Mouse (Mus musculus) heart, embryonic 16.5 days (tissue): ENCODE measurements at regions not wholly inside any gene's neighbourhood (a gene's known extent, or its start where the extent isn't known, plus 50 kb on each side); places are given as distances from the start of the nearest gene placed in this dataset.

Experiments
- ATAC-seq: fragments of 200-750 bp; cut with Nextera tagmentation; replicated peaks from 2 replicates; pipeline ENCODE4 v1.8.0; 2017; ENCODE audit warnings: moderate number of reproducible peaks; ENCODE audit not compliant: insufficient read depth, low FRiP score; ENCODE audit errors: extremely low read depth
- H3K27ac ChIP-seq: fragments of 300-500 bp; sonication (generic); 2 replicates; pipeline ENCODE4 v1.5.1; 2014; ENCODE audit warnings: mild to moderate bottlenecking, low read length, control low read depth, moderate library complexity
- H3K27me3 ChIP-seq: fragments of 300-500 bp; sonication (generic); 2 replicates; pipeline ENCODE4 v1.6.1; 2014; ENCODE audit warnings: low read length, mixed read lengths; ENCODE audit not compliant: control insufficient read depth, insufficient read depth
- H3K36me3 ChIP-seq: fragments of 300-500 bp; sonication (generic); 2 replicates; pipeline ENCODE4 v1.6.1; 2014; ENCODE audit not compliant: control insufficient read depth, insufficient read depth
- H3K4me1 ChIP-seq: fragments of 300-500 bp; sonication (generic); 2 replicates; pipeline ENCODE4 v1.6.1; 2014; ENCODE audit warnings: low read length, mixed read lengths; ENCODE audit not compliant: control insufficient read depth, insufficient read depth
- H3K4me2 ChIP-seq: fragments of 300-500 bp; sonication (generic); 2 replicates; pipeline ENCODE4 v1.6.1; 2014; ENCODE audit warnings: low read depth, mild to moderate bottlenecking, control low read depth, low read length
- H3K4me3 ChIP-seq: fragments of 300-500 bp; sonication (generic); 2 replicates; pipeline ENCODE4 v1.5.1; 2014; ENCODE audit warnings: mild to moderate bottlenecking, control low read depth, low read length
- H3K9ac ChIP-seq: fragments of 300-500 bp; sonication (generic); 2 replicates; pipeline ENCODE4 v1.6.1; 2014; ENCODE audit warnings: low read length, control low read depth
- H3K9me3 ChIP-seq: fragments of 300-500 bp; sonication (generic); replicated peaks from 2 replicates; pipeline ENCODE4 v1.6.1; 2016; ENCODE audit warnings: low read length; ENCODE audit not compliant: control insufficient read depth
- WGBS: fragments of 180-500 bp; shearing (Covaris S2); extraction: QIAGEN DNeasy Blood & Tissue Kit; methylation state at CpG from one replicate; pipeline ENCODE4 v1.1.7; 2014; 5-methylcytosine and 5-hydroxymethylcytosine counted together

DNA sequence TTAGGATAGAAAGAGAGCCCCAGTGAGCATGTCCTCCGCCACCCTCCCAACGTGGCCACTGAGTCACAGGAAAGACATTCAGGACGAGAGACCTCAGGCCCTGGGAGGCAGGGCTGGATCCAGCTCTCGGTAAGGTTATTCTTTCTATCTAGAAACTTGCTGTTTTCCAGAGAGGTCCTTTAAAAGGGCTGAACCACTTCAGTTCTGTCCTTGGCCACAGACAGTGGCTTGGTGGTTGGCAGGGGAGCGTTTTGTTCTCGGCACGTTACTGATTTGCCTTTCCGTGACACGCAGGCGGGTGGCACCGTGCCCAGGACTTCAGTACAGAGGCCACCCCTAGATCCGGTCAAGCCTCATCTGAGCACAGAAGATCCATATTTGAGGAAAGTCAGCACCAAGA lies 130.4 kb upstream of the Slc38a2 start:
- 57% methylated on average over 12 of the region's 12 CpGs for WGBS
- Histone ChIP-seq H3K4me2 (no peak overlapping the region), H3K4me1 (no peaks in the 10 kb centered on the region; the same call in 1 of the 2 replicates), H3K4me3 (no peak overlapping the region), H3K27ac (peak overlapping the region; percentile 64), H3K9me3 (no peaks in the 10 kb centered on the region), H3K27me3 (no peaks in the 10 kb centered on the region), H3K9ac (no peak overlapping the region), H3K36me3 (no peaks in the 10 kb centered on the region)
- 0 out of 2 replicates have a peak, but pooled peaks have one; percentile 37 for ATAC-seq

DNA sequence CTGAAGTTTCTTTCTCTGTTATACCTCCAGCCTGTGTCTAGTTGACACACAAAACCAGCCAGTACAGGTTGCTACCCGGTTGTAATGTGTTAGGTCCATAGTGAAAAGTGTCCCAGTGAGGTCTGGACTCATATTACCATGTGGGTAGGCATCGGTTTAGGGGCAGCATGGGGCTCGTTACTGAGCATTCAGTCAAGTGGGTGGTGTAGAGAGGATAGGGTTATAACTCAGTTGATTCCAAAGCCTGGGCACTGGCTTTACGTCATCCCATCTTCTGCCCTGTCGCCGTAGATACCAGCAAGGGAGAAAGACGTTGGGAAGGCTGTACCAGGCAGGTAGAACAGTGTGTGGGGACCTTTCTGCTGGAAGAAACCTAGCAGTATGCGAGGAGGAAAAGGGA lies 129.2 kb upstream of the Slc38a2 start:
- Histone ChIP-seq H3K9ac (no peak overlapping the region), H3K4me3 (no peak overlapping the region), H3K4me1 (no peaks in the 10 kb centered on the region; the same call in 1 of the 2 replicates), H3K36me3 (no peaks in the 10 kb centered on the region), H3K9me3 (no peaks in the 10 kb centered on the region), H3K4me2 (no peak overlapping the region), H3K27ac (no peak overlapping the region), H3K27me3 (no peaks in the 10 kb centered on the region)
- no peak for ATAC-seq
- 91% methylated on average over 8 of the region's 8 CpGs for WGBS

GRCm38 (mm10) chr15:96827931-96828330 lies 128.4 kb upstream of the Slc38a2 start:
- 78% methylated on average over 8 of the region's 8 CpGs for WGBS
- ATAC-seq = no peak
- H3K9me3 ChIP-seq = no peaks in the 10 kb centered on the region
- H3K36me3 ChIP-seq = no peaks in the 10 kb centered on the region
- no peak overlapping the region for H3K4me2 ChIP-seq
- H3K4me1 ChIP-seq = no peaks in the 10 kb centered on the region; the same call in 1 of the 2 replicates
- H3K27ac ChIP-seq = no peak overlapping the region
- no peak overlapping the region for H3K9ac ChIP-seq
- H3K4me3 ChIP-seq = no peak overlapping the region
- H3K27me3 ChIP-seq = no peaks in the 10 kb centered on the region

DNA sequence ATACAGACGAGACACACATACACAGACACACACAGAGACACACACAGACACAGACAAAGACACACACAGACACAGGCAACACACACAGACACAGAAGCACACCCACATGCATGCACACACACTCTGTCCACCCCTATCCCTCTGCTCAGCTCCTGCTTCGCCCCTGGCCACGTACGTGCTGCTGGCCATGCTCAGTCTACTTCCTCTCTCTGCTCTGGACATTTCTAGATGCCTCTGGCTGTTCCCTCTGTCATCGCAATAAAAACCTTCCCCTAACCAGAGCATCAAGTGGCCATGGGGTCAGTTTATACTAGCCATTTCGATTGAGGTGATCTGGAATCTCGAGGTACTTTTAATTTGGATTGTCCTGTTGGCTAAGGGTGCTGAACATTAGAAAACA lies 118.9 kb upstream of the Slc38a2 start:
- Histone ChIP-seq H3K4me2 (no peak overlapping the region), H3K9me3 (no peaks in the 10 kb centered on the region), H3K27me3 (no peaks in the 10 kb centered on the region), H3K4me1 (peaks cover 2% of the 10 kb centered on the region), H3K9ac (no peak overlapping the region), H3K27ac (no peak overlapping the region), H3K4me3 (no peak overlapping the region), H3K36me3 (no peaks in the 10 kb centered on the region)
- WGBS = 75% methylated on average over 7 of the region's 7 CpGs
- no peak for ATAC-seq

GRCm38 (mm10) chr15:96817626-96818025 lies 118.1 kb upstream of the Slc38a2 start:
- WGBS = 82% methylated on average over 5 of the region's 5 CpGs
- H3K9me3 ChIP-seq = no peaks in the 10 kb centered on the region; the same call in 1 of the 2 replicates
- no peaks in the 10 kb centered on the region for H3K27me3 ChIP-seq
- no peaks in the 10 kb centered on the region for H3K36me3 ChIP-seq
- H3K27ac ChIP-seq = no peak overlapping the region
- H3K4me1 ChIP-seq = peaks cover 2% of the 10 kb centered on the region
- H3K4me2 ChIP-seq = no peak overlapping the region
- ATAC-seq = no peak
- no peak overlapping the region for H3K4me3 ChIP-seq
- H3K9ac ChIP-seq = no peak overlapping the region

- Histone ChIP-seq H3K27ac (no peak overlapping the region), H3K4me3 (no peak overlapping the region), H3K27me3 (no peaks in the 10 kb centered on the region), H3K9me3 (no peaks in the 10 kb centered on the region; the same call in 1 of the 2 replicates), H3K4me2 (no peak overlapping the region), H3K36me3 (no peaks in the 10 kb centered on the region), H3K4me1 (peaks cover 2% of the 10 kb centered on the region), H3K9ac (no peak overlapping the region)
- ATAC-seq = no peak
- WGBS = 60% methylated on average over 5 of the region's 5 CpGs
These were observed 117.6 kb upstream of the Slc38a2 start for GRCm38 (mm10) chr15:96816997-96817570.

DNA sequence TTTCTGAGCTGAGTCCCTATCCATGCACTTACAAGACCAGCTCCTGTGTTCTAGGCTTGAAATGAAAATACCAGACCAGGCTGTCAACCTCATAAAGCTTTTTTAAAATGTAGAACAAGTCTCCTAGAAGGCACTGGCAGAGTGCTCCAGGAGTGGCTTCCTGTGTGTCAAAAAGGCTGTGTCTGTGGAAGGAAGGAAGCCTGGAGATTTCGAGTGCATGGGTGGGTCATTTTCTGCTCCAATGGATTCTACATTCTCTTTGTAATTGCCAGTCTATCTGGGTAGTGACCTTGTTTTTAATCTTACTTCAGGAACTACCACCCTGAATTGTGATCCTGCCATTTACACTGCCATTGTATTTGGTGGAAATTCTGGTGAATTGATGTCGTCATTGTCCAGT lies 113.9 kb upstream of the Slc38a2 start:
- H3K27me3 ChIP-seq = no peaks in the 10 kb centered on the region
- no peaks in the 10 kb centered on the region for H3K36me3 ChIP-seq
- WGBS = 68% methylated on average over 2 of the region's 2 CpGs
- H3K9ac ChIP-seq = no peak overlapping the region
- ATAC-seq = no peak
- H3K4me2 ChIP-seq = no peak overlapping the region
- peaks cover 4% of the 10 kb centered on the region; the same call in 1 of the 2 replicates for H3K9me3 ChIP-seq
- no peak overlapping the region; the same call in 1 of the 2 replicates for H3K27ac ChIP-seq
- peaks cover under 1% of the 10 kb centered on the region for H3K4me1 ChIP-seq
- no peak overlapping the region for H3K4me3 ChIP-seq

DNA sequence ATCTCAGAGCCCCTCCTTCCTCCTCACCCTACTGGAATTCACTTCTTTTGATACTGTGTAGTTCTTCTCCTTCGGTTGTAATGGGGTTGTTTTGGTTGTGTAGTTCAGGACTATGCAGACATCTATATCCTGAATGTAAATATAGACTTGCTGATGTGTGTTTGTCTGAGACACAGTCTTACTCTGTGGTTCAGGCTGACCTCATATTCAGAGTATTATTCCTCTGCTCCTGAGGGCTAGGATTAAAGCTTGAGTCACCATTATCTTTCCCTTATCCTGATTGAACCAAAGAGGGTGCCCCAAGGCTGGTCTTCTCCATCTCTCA lies 103.2 kb upstream of the Slc38a2 start:
- H3K9ac ChIP-seq = no peak overlapping the region
- H3K9me3 ChIP-seq = no peaks in the 10 kb centered on the region
- ATAC-seq = peak; percentile 51
- whole genome bisulfite sequencing = 32% methylated on average over 1 of the region's 1 CpGs
- H3K4me3 ChIP-seq = no peak overlapping the region
- no peak overlapping the region for H3K4me2 ChIP-seq
- H3K4me1 ChIP-seq = peaks cover 19% of the 10 kb centered on the region
- no peaks in the 10 kb centered on the region for H3K27me3 ChIP-seq
- H3K36me3 ChIP-seq = no peaks in the 10 kb centered on the region
- peak overlapping the region; percentile 76 for H3K27ac ChIP-seq

DNA sequence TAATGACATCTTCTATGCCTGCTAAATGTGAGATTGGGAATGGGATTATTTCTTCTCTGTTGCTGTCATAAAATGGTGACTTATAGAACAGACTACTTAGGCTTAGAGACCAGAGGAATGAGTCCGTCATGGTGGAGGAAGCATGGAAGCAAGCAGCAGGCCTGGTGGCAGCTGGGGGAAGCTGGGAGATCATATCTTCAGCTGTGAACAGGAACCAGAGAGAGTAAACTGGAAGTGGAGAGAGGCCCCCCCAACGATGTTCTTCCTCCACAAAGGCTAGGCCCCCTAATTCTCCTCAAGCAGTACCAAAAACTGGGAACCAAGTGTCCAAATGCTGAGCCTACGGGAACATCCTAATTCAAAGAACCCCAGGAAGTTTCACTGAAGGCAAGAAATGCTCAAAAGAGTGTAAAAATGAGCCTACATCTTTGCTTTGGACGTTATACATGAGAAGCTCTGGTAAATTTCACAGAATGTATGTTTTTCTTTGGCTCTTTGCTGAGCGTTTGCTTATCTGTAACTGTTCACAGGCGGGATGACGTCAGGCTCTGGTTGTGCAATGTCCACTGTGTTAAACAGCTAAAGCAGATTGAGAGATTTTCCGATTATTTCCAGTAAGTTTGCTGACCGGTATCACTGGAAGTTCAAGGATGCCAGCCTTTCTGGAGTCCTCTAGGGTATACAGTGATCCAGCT lies 102.7 kb upstream of the Slc38a2 start:
- Histone ChIP-seq H3K27me3 (no peaks in the 10 kb centered on the region), H3K4me1 (peaks cover 23% of the 10 kb centered on the region), H3K36me3 (no peaks in the 10 kb centered on the region), H3K27ac (peak overlapping the region; percentile 76), H3K4me3 (no peak overlapping the region), H3K9ac (no peak overlapping the region), H3K9me3 (no peaks in the 10 kb centered on the region), H3K4me2 (no peak overlapping the region)
- 45% methylated on average over 9 of the region's 9 CpGs for WGBS
- peak; percentile 54 for ATAC-seq
